Mouse (Mus musculus) limb, embryonic 14.5 days (tissue): ENCODE measurements around the gene Tsc22d1. TPM values are rescaled to one million over a fixed set of nuclear protein-coding genes. Genes with fewer than 3 reads are reported as not detected.

Experiments used
- ATAC-seq: fragments of 200-750 bp; cut with Nextera tagmentation; 2 replicates; pipeline ENCODE4 v1.8.0; 2017; ENCODE audit warnings: low read depth, moderate number of reproducible peaks, moderate TSS enrichment; ENCODE audit not compliant: low FRiP score
- DNase-seq: peaks from one replicate; pipeline ENCODE4 v3.0.0-alpha.2; 2015; ENCODE audit warnings: low spot score
- H3K27ac ChIP-seq: fragments of 300-500 bp; sonication (generic); replicated peaks from 2 replicates; pipeline ENCODE4 v1.5.1; 2014; ENCODE audit warnings: low read depth, mild to moderate bottlenecking, low read length, moderate library complexity, mixed read lengths
- H3K27me3 ChIP-seq: fragments of 300-500 bp; sonication (generic); 2 replicates; pipeline ENCODE4 v1.6.1; 2014; ENCODE audit warnings: low read length, mixed read lengths; ENCODE audit not compliant: control insufficient read depth, insufficient read depth
- H3K36me3 ChIP-seq: fragments of 300-500 bp; sonication (generic); 2 replicates; pipeline ENCODE4 v1.6.1; 2014; ENCODE audit warnings: mild to moderate bottlenecking, low read length, moderate library complexity, mixed read lengths; ENCODE audit not compliant: control insufficient read depth, insufficient read depth
- H3K4me1 ChIP-seq: fragments of 300-500 bp; sonication (generic); 2 replicates; pipeline ENCODE4 v1.6.1; 2014; ENCODE audit warnings: antibody characterized with exemption, low read length, mixed read lengths; ENCODE audit not compliant: control insufficient read depth, insufficient read depth
- H3K4me2 ChIP-seq: fragments of 300-500 bp; sonication (generic); replicated peaks from 2 replicates; pipeline ENCODE4 v1.6.1; 2014; ENCODE audit warnings: low read depth, mild to moderate bottlenecking, low read length, moderate library complexity; ENCODE audit not compliant: severe bottlenecking
- H3K4me3 ChIP-seq: fragments of 300-500 bp; sonication (generic); replicated peaks from 2 replicates; pipeline ENCODE4 v1.5.1; 2014; ENCODE audit warnings: low read length
- H3K9ac ChIP-seq: fragments of 300-500 bp; sonication (generic); 2 replicates; pipeline ENCODE4 v1.6.1; 2014; ENCODE audit warnings: mild to moderate bottlenecking, low read depth, low read length, moderate library complexity; ENCODE audit not compliant: severe bottlenecking
- H3K9me3 ChIP-seq: fragments of 300-500 bp; sonication (generic); 2 replicates; pipeline ENCODE4 v1.6.1; 2016; ENCODE audit warnings: low read length; ENCODE audit not compliant: control insufficient read depth
- POLR2A ChIP-seq: fragments of 200-500 bp; IDR thresholded peaks from 2 replicates; pipeline ENCODE4 v1.8.0; 2012; ENCODE audit warnings: inconsistent platforms, mild to moderate bottlenecking, moderate library complexity, borderline replicate concordance; ENCODE audit not compliant: insufficient read depth, insufficient read length; ENCODE audit errors: extremely low read depth
- WGBS: fragments of 180-500 bp; shearing (Covaris S2); extraction: QIAGEN DNeasy Blood & Tissue Kit; methylation state at CpG from one replicate; pipeline ENCODE4 v1.1.7; 2014; 5-methylcytosine and 5-hydroxymethylcytosine counted together
- polyA plus RNA-seq, 2 experiments: library from polyadenylated mRNA; depleted of rRNA in 1 of 2; stranded (reverse) in 1 of 2; unstranded in 1 of 2; fragments of >200 nt; fragmentation: Nextera tagmentation in 1 of 2; extraction: Ambion mirVana in 1 of 2; gene quantifications; 2 replicates each; pipeline versions ENCODE4 v1.2.1 to v1.2.3; 2012 to 2014

The Tsc22d1 gene
- polyA plus RNA-seq, 2 experiments = 506 to 686 TPM

- no peak for TF ChIP-seq POLR2A
- no peak overlapping the region for H3K27ac ChIP-seq
- no peaks in the 10 kb centered on the region for H3K27me3 ChIP-seq
- WGBS = 79% methylated on average over 20 of the region's 20 CpGs
- no peak overlapping the region for H3K9ac ChIP-seq
- peaks cover 40% of the 10 kb centered on the region for H3K4me1 ChIP-seq
- H3K4me2 ChIP-seq = no peak overlapping the region
- H3K36me3 ChIP-seq = no peaks in the 10 kb centered on the region
- no peak for DNase-seq
- 0 out of 2 replicates have a peak, but pooled peaks have one; percentile 21 for ATAC-seq
- H3K9me3 ChIP-seq = no peaks in the 10 kb centered on the region
- no peak overlapping the region for H3K4me3 ChIP-seq
Measured at GRCm38 (mm10) chr14:76527030-76527719, 112.4 kb downstream of the Tsc22d1 start.

GRCm38 (mm10) chr14:76527758-76528313 lies 113.1 kb downstream of the Tsc22d1 start:
- 37% methylated on average over 9 of the region's 9 CpGs for WGBS
- ATAC-seq (no peak), DNase-seq (no peak)
- TF ChIP-seq POLR2A = no peak
- no peaks in the 10 kb centered on the region for H3K27me3 ChIP-seq
- H3K36me3 ChIP-seq = no peaks in the 10 kb centered on the region
- no peaks in the 10 kb centered on the region for H3K9me3 ChIP-seq
- no peak overlapping the region for H3K4me3 ChIP-seq
- peak overlapping the region; percentile 74 for H3K27ac ChIP-seq
- H3K4me1 ChIP-seq = peaks cover 41% of the 10 kb centered on the region
- H3K9ac ChIP-seq = no peak overlapping the region
- H3K4me2 ChIP-seq = no peak overlapping the region

GRCm38 (mm10) chr14:76528641-76529040 lies 113.9 kb downstream of the Tsc22d1 start:
- Histone ChIP-seq H3K4me1 (peaks cover 49% of the 10 kb centered on the region), H3K36me3 (no peaks in the 10 kb centered on the region), H3K9me3 (no peaks in the 10 kb centered on the region), H3K27me3 (no peaks in the 10 kb centered on the region), H3K27ac (peak overlapping the region; percentile 74), H3K9ac (0 out of 2 replicates have a peak overlapping the region, but pooled peaks have one; percentile 13), H3K4me2 (no peak overlapping the region), H3K4me3 (no peak overlapping the region)
- ATAC-seq (no peak), DNase-seq (peak; percentile 63)
- no peak for TF ChIP-seq POLR2A
- 31% methylated on average over 5 of the region's 5 CpGs for WGBS

GRCm38 (mm10) chr14:76531027-76531660 lies 116.4 kb downstream of the Tsc22d1 start:
- Histone ChIP-seq H3K4me1 (peaks cover 55% of the 10 kb centered on the region), H3K4me3 (no peak overlapping the region), H3K36me3 (no peaks in the 10 kb centered on the region), H3K4me2 (no peak overlapping the region), H3K9me3 (no peaks in the 10 kb centered on the region), H3K27me3 (no peaks in the 10 kb centered on the region), H3K27ac (no peak overlapping the region), H3K9ac (no peak overlapping the region)
- no peak for ATAC-seq
- no peak for DNase-seq
- no peak for TF ChIP-seq POLR2A
- 52% methylated on average over 7 of the region's 7 CpGs for WGBS
